Mouse (Mus musculus): ENCODE results near the gene Lrp8. TPM values are rescaled to one million over a fixed set of nuclear protein-coding genes. Genes with fewer than 3 reads are reported as not detected.

Lrp8 gene
- polyA plus RNA-seq, 1 experiment from 2014 or later = 33.5 TPM

DNA sequence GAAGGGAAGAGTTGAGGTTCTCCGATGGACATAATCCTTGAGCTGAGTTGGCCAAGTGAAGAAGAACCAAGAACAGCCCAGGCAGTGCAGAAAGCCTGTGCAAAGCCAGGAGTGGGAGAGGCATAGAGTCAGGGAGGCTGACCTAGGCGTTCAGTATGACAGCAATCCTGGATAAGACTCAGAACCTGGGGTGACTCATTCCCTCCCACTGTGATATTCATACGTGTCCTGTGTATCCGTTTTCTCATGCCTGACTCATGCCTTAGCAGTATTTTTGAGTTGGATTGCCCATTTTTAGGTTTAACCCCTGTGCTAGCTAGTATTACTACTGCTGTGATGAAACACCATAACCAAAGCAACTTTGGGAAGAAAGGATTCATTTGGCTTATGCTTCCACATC is 62.8 kb downstream of the Lrp8 start:
- no peaks in the 10 kb centered on the region for H3K9me3 ChIP-seq (replicated peaks; ENCODE audit: control insufficient read depth, low read length)
- H3K27me3 ChIP-seq (replicated peaks; ENCODE audit: control insufficient read depth, insufficient read depth, low read length) = no peaks in the 10 kb centered on the region
- H3K4me2 ChIP-seq (ENCODE audit: low read length) = no peak overlapping the region
- no peak for ATAC-seq
- 89% methylated on average over 4 of the region's 4 CpGs for WGBS
- H3K27ac ChIP-seq (ENCODE audit: low read depth, low read length) = no peak overlapping the region
- H3K36me3 ChIP-seq (ENCODE audit: control insufficient read depth, insufficient read depth, low read length) = peaks cover 77% of the 10 kb centered on the region
- no peak overlapping the region for H3K4me3 ChIP-seq (ENCODE audit: low read depth, low read length)
- no peak overlapping the region for H3K9ac ChIP-seq (ENCODE audit: low read length)
- H3K4me1 ChIP-seq (ENCODE audit: control insufficient read depth, insufficient read depth, low read length) = no peaks in the 10 kb centered on the region
- DNase-seq (ENCODE audit: low spot score) = no peak

DNA sequence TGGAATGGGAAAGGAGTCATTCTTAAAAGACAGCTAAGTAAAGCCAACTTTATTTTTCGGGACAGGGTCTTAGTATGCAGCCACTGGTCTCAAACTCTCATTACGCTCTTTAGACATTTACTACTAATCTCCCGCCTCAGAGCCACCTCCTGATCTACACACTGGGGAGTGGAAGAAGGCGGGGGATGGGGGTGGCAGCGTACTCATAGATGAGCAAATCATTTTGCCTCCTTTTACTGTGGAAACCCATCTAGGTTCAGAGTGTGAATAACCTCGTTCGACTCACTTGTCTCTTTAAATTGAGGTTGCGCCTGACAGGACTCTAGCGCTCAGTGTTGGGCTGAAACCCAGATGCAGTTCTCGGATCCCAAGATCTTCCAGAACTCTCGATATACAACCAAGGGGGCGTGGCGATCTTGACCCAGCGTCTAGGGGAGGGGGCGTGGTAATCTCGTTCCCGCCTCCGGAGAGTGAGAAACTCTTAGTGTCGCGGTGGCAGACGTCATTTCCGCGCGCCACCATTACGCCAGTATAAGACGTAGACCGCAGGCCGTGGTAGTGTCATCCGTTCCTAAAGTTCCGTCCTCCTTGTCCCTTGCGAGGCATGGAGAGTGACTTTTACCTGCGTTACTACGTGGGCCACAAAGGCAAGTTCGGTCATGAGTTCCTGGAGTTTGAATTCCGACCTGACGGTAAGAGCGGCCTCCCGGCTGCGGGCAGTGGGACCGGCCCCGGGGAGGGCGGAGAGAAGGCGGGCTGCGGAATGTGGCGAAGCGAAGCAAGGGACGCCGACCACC is 77.4 kb downstream of the Lrp8 start, which contains the start of gene Magoh:
Gene Magoh, plus strand, starts transcription at position 502 of the 797 bp plus-strand sequence.
- peak; percentile 98 for DNase-seq (ENCODE audit: low spot score)
- WGBS = 2% methylated on average over 48 of the region's 48 CpGs
- no peaks in the 10 kb centered on the region for H3K27me3 ChIP-seq (replicated peaks; ENCODE audit: control insufficient read depth, insufficient read depth, low read length)
- H3K27ac ChIP-seq (ENCODE audit: low read depth, low read length) = peak within 1 kb of the TSS; percentile 63; the same call in 1 of the 2 replicates
- peaks cover 46% of the 10 kb centered on the region for H3K36me3 ChIP-seq (ENCODE audit: control insufficient read depth, insufficient read depth, low read length)
- no peaks in the 10 kb centered on the region for H3K9me3 ChIP-seq (replicated peaks; ENCODE audit: control insufficient read depth, low read length)
- peaks cover 5% of the 10 kb centered on the region for H3K4me1 ChIP-seq (ENCODE audit: control insufficient read depth, insufficient read depth, low read length)
- peak within 1 kb of the TSS; percentile 77 for H3K4me3 ChIP-seq (ENCODE audit: low read depth, low read length)
- peak; percentile 96 for ATAC-seq
- peak within 1 kb of the TSS; percentile 59 for H3K4me2 ChIP-seq (ENCODE audit: low read length)
- peak within 1 kb of the TSS; percentile 81 for H3K9ac ChIP-seq (ENCODE audit: low read length)

DNA sequence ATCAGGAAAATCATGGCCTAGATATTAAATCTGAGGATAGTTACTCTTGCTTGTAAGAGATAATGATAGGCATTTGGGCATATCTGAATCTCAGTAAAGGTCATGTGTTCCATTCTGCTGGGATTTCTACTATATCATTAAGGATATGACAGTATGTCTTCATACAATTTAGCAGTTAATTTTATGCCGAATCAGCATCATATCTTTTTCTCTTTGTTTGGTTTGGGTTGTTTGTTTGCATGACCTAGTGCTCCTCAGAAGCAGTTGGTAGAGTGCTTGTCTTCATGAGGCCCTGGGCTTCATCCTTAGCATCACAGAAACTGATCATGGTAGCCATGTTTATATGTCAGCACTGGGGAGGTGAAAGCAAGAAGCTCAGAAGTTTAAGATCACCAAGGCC is 79.6 kb downstream of the Lrp8 start:
- H3K4me3 ChIP-seq (ENCODE audit: low read depth, low read length) = no peak overlapping the region

GRCm38 (mm10) chr4:107886371-107886770 is 84.3 kb downstream of the Lrp8 start:
- WGBS = 68% methylated on average over 7 of the region's 7 CpGs
- H3K4me3 ChIP-seq (ENCODE audit: low read depth, low read length) = no peak overlapping the region
- no peak overlapping the region for H3K4me2 ChIP-seq (ENCODE audit: low read length)
- H3K9ac ChIP-seq (ENCODE audit: low read length) = no peak overlapping the region
- no peak for DNase-seq (ENCODE audit: low spot score)
- H3K36me3 ChIP-seq (ENCODE audit: control insufficient read depth, insufficient read depth, low read length) = peaks cover 58% of the 10 kb centered on the region
- H3K9me3 ChIP-seq (replicated peaks; ENCODE audit: control insufficient read depth, low read length) = no peaks in the 10 kb centered on the region
- no peak for ATAC-seq
- no peak overlapping the region for H3K27ac ChIP-seq (ENCODE audit: low read depth, low read length)
- no peaks in the 10 kb centered on the region for H3K27me3 ChIP-seq (replicated peaks; ENCODE audit: control insufficient read depth, insufficient read depth, low read length)
- H3K4me1 ChIP-seq (ENCODE audit: control insufficient read depth, insufficient read depth, low read length) = peaks cover 7% of the 10 kb centered on the region; the same call in 1 of the 2 replicates

More for the DNA sequence above, 79.6 kb downstream of the Lrp8 start:
- ATAC-seq = no peak
- H3K9ac ChIP-seq (ENCODE audit: low read length) = no peak overlapping the region
- H3K9me3 ChIP-seq (replicated peaks; ENCODE audit: control insufficient read depth, low read length) = no peaks in the 10 kb centered on the region
- DNase-seq (ENCODE audit: low spot score) = no peak
- no peaks in the 10 kb centered on the region for H3K27me3 ChIP-seq (replicated peaks; ENCODE audit: control insufficient read depth, insufficient read depth, low read length)
- H3K4me2 ChIP-seq (ENCODE audit: low read length) = no peak overlapping the region
- H3K4me1 ChIP-seq (ENCODE audit: control insufficient read depth, insufficient read depth, low read length) = peaks cover 5% of the 10 kb centered on the region
- WGBS = 97% methylated on average over 1 of the region's 1 CpGs
- H3K27ac ChIP-seq (ENCODE audit: low read depth, low read length) = no peak overlapping the region
- peaks cover 55% of the 10 kb centered on the region for H3K36me3 ChIP-seq (ENCODE audit: control insufficient read depth, insufficient read depth, low read length)

DNA sequence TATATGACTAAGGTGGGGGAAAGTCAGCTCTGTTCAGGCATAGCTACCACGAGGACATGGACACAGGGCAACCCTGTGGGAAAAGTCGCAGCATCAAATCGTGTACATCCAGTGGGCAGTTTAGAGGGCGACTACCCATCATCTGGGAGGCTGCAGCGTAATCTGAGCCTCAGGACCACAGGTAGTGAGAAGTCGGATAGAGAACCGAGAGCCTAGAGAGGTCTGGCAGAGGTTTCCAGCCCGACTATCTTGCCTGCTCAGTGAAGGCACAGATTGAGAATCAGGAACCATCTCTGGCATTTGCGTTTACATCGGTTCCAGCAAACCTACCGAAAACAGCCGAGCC is 87.3 kb downstream of the Lrp8 start:
- Histone ChIP-seq H3K4me2 (ENCODE audit: low read length) (peak overlapping the region; percentile 69), H3K36me3 (ENCODE audit: control insufficient read depth, insufficient read depth, low read length) (peaks cover 51% of the 10 kb centered on the region), H3K4me3 (ENCODE audit: low read depth, low read length) (peak overlapping the region; percentile 56), H3K9me3 (replicated peaks; ENCODE audit: control insufficient read depth, low read length) (no peaks in the 10 kb centered on the region), H3K27ac (ENCODE audit: low read depth, low read length) (peak overlapping the region; percentile 88), H3K9ac (ENCODE audit: low read length) (peak overlapping the region; percentile 64), H3K27me3 (replicated peaks; ENCODE audit: control insufficient read depth, insufficient read depth, low read length) (no peaks in the 10 kb centered on the region), H3K4me1 (ENCODE audit: control insufficient read depth, insufficient read depth, low read length) (peaks cover 7% of the 10 kb centered on the region; the same call in 1 of the 2 replicates)
- no peak for DNase-seq (ENCODE audit: low spot score)
- WGBS = under 1% methylated on average over 12 of the region's 12 CpGs
- peak; percentile 45 for ATAC-seq

- DNase-seq (ENCODE audit: low spot score) (peak; percentile 98), ATAC-seq (peak; percentile 97)
- H3K36me3 ChIP-seq (ENCODE audit: control insufficient read depth, insufficient read depth, low read length) = peaks cover 51% of the 10 kb centered on the region
- peak within 1 kb of the TSS; percentile 88 for H3K27ac ChIP-seq (ENCODE audit: low read depth, low read length)
- peak within 1 kb of the TSS; percentile 69 for H3K4me2 ChIP-seq (ENCODE audit: low read length)
- H3K4me1 ChIP-seq (ENCODE audit: control insufficient read depth, insufficient read depth, low read length) = peaks cover 7% of the 10 kb centered on the region; the same call in 1 of the 2 replicates
- H3K27me3 ChIP-seq (replicated peaks; ENCODE audit: control insufficient read depth, insufficient read depth, low read length) = no peaks in the 10 kb centered on the region
- H3K9me3 ChIP-seq (replicated peaks; ENCODE audit: control insufficient read depth, low read length) = no peaks in the 10 kb centered on the region
- peak within 1 kb of the TSS; percentile 64 for H3K9ac ChIP-seq (ENCODE audit: low read length)
- H3K4me3 ChIP-seq (ENCODE audit: low read depth, low read length) = peak within 1 kb of the TSS; percentile 56
- under 1% methylated on average over 45 of the region's 48 CpGs for WGBS
Measured at GRCm38 (mm10) chr4:107889731-107890432, 87.8 kb downstream of the Lrp8 start, which contains the start of gene 0610037L13Rik. Gene 0610037L13Rik (plus strand): TSS chr4:107889813.

DNA sequence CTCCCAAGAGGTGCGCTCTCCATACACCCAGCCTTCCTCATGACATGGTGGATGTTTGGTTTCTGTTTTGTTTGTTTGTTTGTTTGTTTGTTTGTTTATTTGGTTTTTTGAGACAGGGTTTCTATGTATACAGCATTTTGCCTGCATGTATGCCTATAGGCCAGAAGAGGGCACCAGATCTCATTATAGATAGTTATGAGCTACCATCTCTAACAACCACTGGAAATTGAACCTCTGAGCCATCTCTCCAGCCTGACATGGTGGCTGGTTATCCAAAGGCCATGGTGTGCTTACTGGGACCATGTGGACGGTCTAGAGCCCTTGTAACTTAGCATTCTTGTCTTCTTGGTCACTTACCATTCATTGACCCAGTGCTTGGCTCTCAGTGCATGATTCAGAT is 90.6 kb downstream of the Lrp8 start:
- DNase-seq (ENCODE audit: low spot score) (peak; percentile 63), ATAC-seq (no peak)
- peaks cover 7% of the 10 kb centered on the region; the same call in 1 of the 2 replicates for H3K4me1 ChIP-seq (ENCODE audit: control insufficient read depth, insufficient read depth, low read length)
- H3K27ac ChIP-seq (ENCODE audit: low read depth, low read length) = no peak overlapping the region
- H3K36me3 ChIP-seq (ENCODE audit: control insufficient read depth, insufficient read depth, low read length) = peaks cover 55% of the 10 kb centered on the region
- no peaks in the 10 kb centered on the region for H3K9me3 ChIP-seq (replicated peaks; ENCODE audit: control insufficient read depth, low read length)
- 84% methylated on average over 2 of the region's 2 CpGs for WGBS
- no peak overlapping the region for H3K4me3 ChIP-seq (ENCODE audit: low read depth, low read length)
- H3K9ac ChIP-seq (ENCODE audit: low read length) = no peak overlapping the region
- H3K27me3 ChIP-seq (replicated peaks; ENCODE audit: control insufficient read depth, insufficient read depth, low read length) = no peaks in the 10 kb centered on the region
- no peak overlapping the region for H3K4me2 ChIP-seq (ENCODE audit: low read length)

- WGBS = 88% methylated on average over 5 of the region's 5 CpGs
- Histone ChIP-seq H3K4me2 (ENCODE audit: low read length) (no peak overlapping the region), H3K27me3 (replicated peaks; ENCODE audit: control insufficient read depth, insufficient read depth, low read length) (no peaks in the 10 kb centered on the region), H3K9ac (ENCODE audit: low read length) (no peak overlapping the region), H3K4me1 (ENCODE audit: control insufficient read depth, insufficient read depth, low read length) (no peaks in the 10 kb centered on the region), H3K4me3 (ENCODE audit: low read depth, low read length) (no peak overlapping the region), H3K9me3 (replicated peaks; ENCODE audit: control insufficient read depth, low read length) (no peaks in the 10 kb centered on the region), H3K27ac (ENCODE audit: low read depth, low read length) (no peak overlapping the region), H3K36me3 (ENCODE audit: control insufficient read depth, insufficient read depth, low read length) (peaks cover 42% of the 10 kb centered on the region)
- ATAC-seq (no peak), DNase-seq (ENCODE audit: low spot score) (no peak)
Measured at GRCm38 (mm10) chr4:107899211-107899927, 97.3 kb downstream of the Lrp8 start.

Data from forebrain, embryonic 14.5 days (tissue).